Mouse (Mus musculus): ENCODE data around the gene Otor.

Gene Otor

GRCm38 (mm10) chr2:143078198-143078851 lies at the start of gene Otor:
TSS of gene Otor (plus strand) at chr2:143078473.
- DNase-seq (ENCODE audit: low spot score in 2 of 2) = no peak

- no peak for DNase-seq (ENCODE audit: low spot score in 2 of 2)
These were observed 47.0 kb upstream of the Otor start for GRCm38 (mm10) chr2:143031283-143031682.

- DNase-seq (ENCODE audit: low spot score in 2 of 2) = no peak
These were observed 45.7 kb upstream of the Otor start for GRCm38 (mm10) chr2:143032378-143033255.

- DNase-seq (ENCODE audit: low spot score in 2 of 2) = peak in 1 of 2 experiments; percentile 24
These were observed 43.8 kb upstream of the Otor start for GRCm38 (mm10) chr2:143034350-143035085.

- peak in 1 of 2 experiments; percentile 13 for DNase-seq (ENCODE audit: low spot score in 2 of 2)
These were observed 43.1 kb upstream of the Otor start for GRCm38 (mm10) chr2:143035086-143035593.

- DNase-seq (ENCODE audit: low spot score in 2 of 2) = no peak
These were observed 36.7 kb upstream of the Otor start for GRCm38 (mm10) chr2:143041596-143041995.

- no peak for DNase-seq (ENCODE audit: low spot score in 2 of 2)
These were observed 23.0 kb upstream of the Otor start for GRCm38 (mm10) chr2:143055251-143055650.

GRCm38 (mm10) chr2:143056736-143057135 lies 21.5 kb upstream of the Otor start:
- no peak for DNase-seq (ENCODE audit: low spot score in 2 of 2)

GRCm38 (mm10) chr2:143062432-143062811 lies 15.9 kb upstream of the Otor start:
- DNase-seq (ENCODE audit: low spot score in 2 of 2) = no peak

- peak; percentile 67 to 84 for DNase-seq (ENCODE audit: low spot score in 2 of 2)
These were observed 15.2 kb upstream of the Otor start, which contains the start of gene Snrpb2 for GRCm38 (mm10) chr2:143062812-143063792. TSS of gene Snrpb2 (plus strand) at chr2:143063039.

- DNase-seq (ENCODE audit: low spot score in 2 of 2) = no peak
These were observed 12.4 kb upstream of the Otor start for GRCm38 (mm10) chr2:143065914-143066313.

GRCm38 (mm10) chr2:143081693-143082092 lies 3.4 kb downstream of the Otor start:
- DNase-seq (ENCODE audit: low spot score in 2 of 2) = no peak

- no peak for DNase-seq (ENCODE audit: low spot score in 2 of 2)
These were observed 6.7 kb downstream of the Otor start for GRCm38 (mm10) chr2:143084852-143085397.

- DNase-seq (ENCODE audit: low spot score in 2 of 2) = no peak
These were observed 11.6 kb downstream of the Otor start for GRCm38 (mm10) chr2:143089866-143090265.

GRCm38 (mm10) chr2:143093726-143094125 lies 15.5 kb downstream of the Otor start:
- DNase-seq (ENCODE audit: low spot score in 2 of 2) = peak; percentile 79 to 81

GRCm38 (mm10) chr2:143094761-143095160 lies 16.5 kb downstream of the Otor start:
- DNase-seq (ENCODE audit: low spot score in 2 of 2) = no peak

GRCm38 (mm10) chr2:143097170-143097569 lies 18.9 kb downstream of the Otor start:
- no peak for DNase-seq (ENCODE audit: low spot score in 2 of 2)

GRCm38 (mm10) chr2:143113859-143114258 lies 35.6 kb downstream of the Otor start:
- DNase-seq (ENCODE audit: low spot score in 2 of 2) = no peak

- peak; percentile 16 to 43 for DNase-seq (ENCODE audit: low spot score in 2 of 2)
These were observed 36.4 kb downstream of the Otor start for GRCm38 (mm10) chr2:143114716-143115115.

- DNase-seq (ENCODE audit: low spot score in 2 of 2) = peak in 1 of 2 experiments; percentile 32
These were observed 39.2 kb downstream of the Otor start for GRCm38 (mm10) chr2:143117453-143117852.

All from frontal cortex, postnatal 10 days (tissue).